Mouse (Mus musculus) v-Abl transformed pro-B cells (cell line): ENCODE results near the gene Notch3.
"Not testable (repeated sequence)": the region's sequence is repeated elsewhere in the genome, so short reads cannot be mapped to it uniquely, and the experiment has no call there.

ENCODE experiments used
- in situ Hi-C, 2 experiments: fragments of 400-800 bp; cut with MboI; formaldehyde crosslinking; loops; one replicate each; pipeline ENCODE4 v1.15.1; 2025; ENCODE audit not compliant: unreplicated experiment in 2 of 2

The Notch3 gene

DNA sequence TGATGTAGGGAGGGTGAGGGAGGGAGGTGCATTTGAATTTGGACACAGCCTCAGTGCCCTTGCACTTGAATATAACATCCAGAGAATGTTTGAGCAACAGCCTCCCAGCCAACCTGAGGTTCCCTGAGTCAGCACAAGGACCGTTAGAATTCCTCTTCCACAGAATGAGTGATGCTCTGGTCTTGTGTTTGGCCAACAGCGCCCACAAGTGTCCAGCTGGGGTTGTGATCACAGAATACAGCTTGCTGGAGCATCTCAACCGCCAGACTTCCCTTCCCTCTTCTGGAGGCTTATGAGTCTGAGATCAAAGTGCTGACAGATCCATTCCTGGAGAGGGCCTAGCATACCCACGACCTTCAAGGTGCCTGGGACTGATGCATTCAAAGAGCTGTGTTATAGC lies 63.6 kb downstream of the Notch3 start:
- in situ Hi-C loops = no loop called here

DNA sequence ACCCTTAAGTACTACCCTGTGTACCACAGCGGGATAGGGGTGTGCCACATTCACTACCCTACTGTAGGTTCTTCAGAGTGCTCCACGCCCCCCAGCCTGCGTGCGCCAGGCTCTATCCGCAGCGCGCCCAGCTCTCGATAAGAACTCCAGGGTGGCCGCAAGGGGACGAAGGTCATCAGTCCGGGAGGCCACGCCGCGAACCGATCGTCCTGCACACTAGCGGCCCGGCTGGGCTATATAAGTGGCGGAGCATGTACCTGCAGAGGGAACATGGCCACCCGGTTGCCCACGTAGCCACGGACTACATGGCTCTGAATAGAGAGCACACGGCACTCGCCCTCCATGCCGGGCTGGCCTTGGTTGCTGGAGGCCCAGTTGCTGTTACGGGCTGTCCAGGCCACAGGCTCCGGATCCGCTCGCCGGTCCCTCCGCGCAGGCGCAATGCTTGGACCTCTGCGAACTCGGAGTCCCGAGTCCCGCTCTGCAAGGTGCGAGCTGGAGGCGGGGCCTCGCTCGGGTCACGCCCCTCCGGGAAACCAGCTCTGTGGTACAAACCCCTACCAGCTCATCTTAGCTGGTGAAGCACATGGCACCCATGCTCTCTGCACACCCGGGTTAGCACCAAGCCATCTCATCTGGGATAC lies 66.6 kb downstream of the Notch3 start:
- in situ Hi-C loops = no loop called here

DNA sequence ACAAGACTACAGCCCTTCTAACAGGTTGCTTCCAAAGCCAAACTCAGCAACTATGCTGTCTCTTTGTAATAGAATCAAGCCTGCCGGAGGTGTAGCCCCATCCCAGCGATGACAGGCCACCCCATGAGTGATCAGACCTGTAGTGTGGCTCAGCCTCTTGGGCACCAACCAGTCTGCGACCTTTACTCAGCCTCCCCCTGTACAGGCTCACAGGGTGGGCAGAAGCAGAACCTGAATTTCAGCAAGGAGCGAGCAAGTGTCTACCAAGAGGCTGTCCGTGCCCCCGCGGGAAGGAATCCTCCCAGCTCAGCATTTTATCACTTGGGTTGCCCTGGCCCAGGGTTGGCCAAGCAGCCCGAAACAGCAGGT lies 67.1 kb downstream of the Notch3 start:
- in situ Hi-C loops = no loop called here

GRCm38 (mm10) chr17:32098905-32099304 lies 67.7 kb downstream of the Notch3 start:
- in situ Hi-C loops = not testable (repeated sequence)

DNA sequence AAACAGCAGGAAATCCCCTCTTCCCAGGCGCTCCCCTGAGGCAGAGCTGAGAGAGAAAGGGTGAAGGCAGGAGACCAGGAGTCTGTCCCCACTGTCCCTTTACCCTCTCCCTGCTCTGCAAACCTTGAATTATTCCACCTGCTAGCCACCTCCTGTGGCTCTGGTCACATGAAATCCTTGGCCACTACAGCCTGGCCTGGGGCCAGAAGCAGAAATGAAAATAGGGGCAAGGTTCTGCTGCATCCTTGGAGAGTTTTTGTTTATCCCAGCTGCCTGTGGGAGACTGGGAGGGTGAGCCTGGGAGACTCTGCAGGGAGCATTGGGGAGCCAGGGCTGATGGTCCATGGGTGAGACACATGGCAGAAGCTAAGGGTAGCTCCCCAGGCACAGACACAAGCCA lies 69.0 kb downstream of the Notch3 start:
- in situ Hi-C loops = no loop called here

- in situ Hi-C loops = no loop called here
Observed at GRCm38 (mm10) chr17:32092895-32093294, 73.8 kb downstream of the Notch3 start.

DNA sequence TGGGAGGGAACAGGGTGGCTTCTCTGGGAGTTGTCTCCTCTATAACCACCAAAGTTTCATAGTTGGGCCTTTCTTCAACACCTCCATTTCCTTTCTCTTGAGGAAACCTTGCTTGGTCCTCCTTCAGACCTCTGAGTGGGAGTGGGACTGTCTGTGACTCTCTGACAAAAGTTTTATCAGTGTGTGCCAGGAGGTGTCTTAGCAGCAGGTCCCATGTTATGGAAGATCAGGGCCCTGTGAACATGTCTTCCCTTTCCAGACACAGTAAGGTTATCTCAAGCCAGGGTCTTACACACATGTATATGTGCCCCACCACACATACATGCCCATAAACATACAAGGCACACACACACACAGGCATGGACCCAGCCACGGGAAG lies 74.4 kb downstream of the Notch3 start:
- in situ Hi-C loops = no loop called here

DNA sequence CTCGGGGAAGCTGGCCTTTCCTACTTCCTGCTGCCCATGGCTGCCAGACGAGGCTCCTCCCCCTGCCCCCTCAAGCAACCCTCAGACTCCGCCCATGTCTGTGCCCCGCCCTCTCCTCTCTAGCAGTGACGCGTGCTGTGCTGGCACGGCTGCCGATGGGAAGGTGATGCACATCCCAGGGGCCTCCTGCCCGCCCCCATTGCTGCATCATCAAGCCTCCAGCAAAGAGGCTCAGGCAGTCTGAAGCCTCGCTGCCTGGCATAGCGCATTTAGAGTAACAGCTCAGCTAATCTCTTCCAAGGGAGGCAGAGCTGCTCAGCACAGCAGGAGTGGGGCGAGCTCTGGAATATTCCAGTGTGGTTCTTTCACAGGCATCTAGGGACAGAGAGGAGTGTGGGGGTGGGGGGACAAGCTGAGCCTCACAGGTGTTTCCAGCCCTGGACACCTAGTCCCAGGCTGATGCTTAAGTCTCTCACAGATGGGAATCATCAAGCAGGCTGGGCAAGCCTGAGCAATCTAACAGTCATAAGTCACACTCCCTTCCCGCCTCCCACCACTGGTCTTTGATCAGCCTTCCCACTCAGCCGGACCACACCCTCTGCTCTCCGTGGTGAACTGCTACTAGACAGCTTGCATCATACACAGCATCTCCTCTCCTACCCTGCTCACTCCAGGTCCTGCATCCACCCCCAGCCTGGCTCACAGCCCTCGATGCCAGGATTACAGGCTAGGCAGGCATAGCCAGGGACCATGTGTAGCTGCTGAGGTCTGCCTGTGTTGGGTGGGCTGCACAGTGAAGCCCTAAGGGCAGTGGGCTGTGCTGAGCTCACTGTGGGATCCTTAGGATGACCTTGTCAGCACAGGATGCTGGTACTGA lies 75.0 kb downstream of the Notch3 start:
- in situ Hi-C loops = not testable (repeated sequence)

GRCm38 (mm10) chr17:32091032-32091363 lies 75.7 kb downstream of the Notch3 start:
- in situ Hi-C loops = no loop called here

GRCm38 (mm10) chr17:32087069-32087468 lies 79.6 kb downstream of the Notch3 start:
- in situ Hi-C loops = no loop called here

GRCm38 (mm10) chr17:32083351-32083750 lies 83.3 kb downstream of the Notch3 start:
- in situ Hi-C loops = no loop called here

DNA sequence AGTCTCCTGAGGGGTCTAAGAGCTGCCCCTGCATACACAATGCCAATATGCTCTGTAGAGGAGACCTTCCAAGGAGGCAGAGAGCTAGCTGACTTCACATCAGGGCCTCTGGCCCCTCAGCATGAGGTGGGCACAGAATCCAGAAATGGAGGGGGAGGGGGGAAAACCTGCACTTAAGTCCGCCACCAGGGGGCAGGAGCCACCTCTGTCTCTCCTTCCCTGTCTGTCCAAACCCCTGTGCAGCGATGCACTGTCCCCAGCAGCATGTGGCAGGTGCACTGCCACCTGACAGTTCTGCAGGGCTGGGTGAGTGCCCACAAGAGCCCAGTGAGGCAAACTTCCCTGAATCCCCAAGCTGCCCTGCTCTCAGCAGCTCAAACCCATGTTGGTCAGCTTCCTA lies 91.5 kb downstream of the Notch3 start:
- in situ Hi-C loops = loop anchor here (5.0 kb wide), 1 partner anchor 132 kb away; no protein-coding TSS in a partner anchor

DNA sequence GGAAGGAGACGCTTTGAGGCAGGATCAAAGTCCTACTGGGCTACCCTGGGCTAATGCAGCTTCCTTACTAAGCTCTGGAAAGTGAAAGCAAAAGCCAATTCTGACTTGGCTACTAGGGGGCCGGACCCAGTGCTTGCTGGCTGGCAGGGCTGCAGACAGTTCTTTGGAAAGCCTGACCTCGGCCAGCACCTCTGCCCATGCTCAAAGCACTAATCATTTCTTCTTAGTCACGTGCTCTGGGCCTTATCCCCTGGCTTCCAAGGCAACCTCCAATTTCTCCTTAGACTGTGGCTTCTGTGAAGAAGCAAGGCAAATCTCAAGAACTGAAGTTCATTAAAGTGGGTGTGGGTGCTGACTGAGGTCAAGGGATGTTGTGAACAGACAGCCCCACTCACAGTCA lies 92.0 kb downstream of the Notch3 start:
- in situ Hi-C loops = loop anchor here (5.0 kb wide), 2 partner anchors 47 to 133 kb away; no protein-coding TSS in a partner anchor

- in situ Hi-C loops = loop anchor here (5.0 kb wide), 1 partner anchor 46 kb away; no protein-coding TSS in a partner anchor
Observed at GRCm38 (mm10) chr17:32073359-32073758, 93.3 kb downstream of the Notch3 start.
